Mouse (Mus musculus): Measurements from ENCODE around the gene Eipr1. TPM values are rescaled to one million over a fixed set of nuclear protein-coding genes. Genes with fewer than 3 reads are reported as not detected.
A peak's percentile ranks its signal among the peaks of the same experiment; 100 is the strongest.

The Eipr1 gene
- 60.8 and 63.6 TPM in 2 replicates for total RNA-seq (2014; rRNA removed)
- polyA plus RNA-seq (2015; fragmentation: Nextera tagmentation; extraction: Ambion mirVana): 66.6 and 78.7 TPM in 2 replicates

- Histone ChIP-seq H3K36me3 (ENCODE audit: insufficient read depth) (no peaks in the 10 kb centered on the region), H3K9me3 (ENCODE audit: low read length) (no peaks in the 10 kb centered on the region), H3K4me1 (ENCODE audit: insufficient read depth) (peaks cover 21% of the 10 kb centered on the region; the same call in 1 of the 2 replicates), H3K4me2 (ENCODE audit: low read depth) (peak within 1 kb of the TSS; percentile 87), H3K4me3 (ENCODE audit: low read depth, low read length) (peak within 1 kb of the TSS; percentile 71), H3K9ac (peak within 1 kb of the TSS; percentile 69), H3K27me3 (ENCODE audit: insufficient read depth, low read length) (no peaks in the 10 kb centered on the region), H3K27ac (ENCODE audit: low read depth, low read length) (peak within 1 kb of the TSS; percentile 54)
- ATAC-seq: peak; percentile 94
- WGBS: 4% methylated on average over 36 of the region's 36 CpGs
- DNase-seq: peak; percentile 95
- peak; percentile 25 for TF ChIP-seq CTCF (IDR thresholded peaks at IDR 0.05; ENCODE audit: low read depth)
Measured at GRCm38 (mm10) chr12:28751508-28752263, at the start of gene Eipr1. TSS of gene Eipr1 (plus strand) at chr12:28751803.

- no peak overlapping the region for H3K4me3 ChIP-seq (ENCODE audit: low read depth, low read length)
- 20% methylated on average over 12 of the region's 12 CpGs for WGBS
- H3K27ac ChIP-seq (ENCODE audit: low read depth, low read length): no peak overlapping the region
- no peaks in the 10 kb centered on the region for H3K9me3 ChIP-seq (ENCODE audit: low read length)
- H3K27me3 ChIP-seq (ENCODE audit: insufficient read depth, low read length): no peaks in the 10 kb centered on the region
- H3K9ac ChIP-seq: no peak overlapping the region
- peaks cover 18% of the 10 kb centered on the region for H3K4me1 ChIP-seq (ENCODE audit: insufficient read depth)
- H3K36me3 ChIP-seq (ENCODE audit: insufficient read depth): peaks cover 6% of the 10 kb centered on the region
- peak; percentile 28; the same call in 1 of the 2 replicates for TF ChIP-seq CTCF (IDR thresholded peaks at IDR 0.05; ENCODE audit: low read depth)
- no peak for DNase-seq
- no peak overlapping the region for H3K4me2 ChIP-seq (ENCODE audit: low read depth)
- no peak for ATAC-seq
Measured at GRCm38 (mm10) chr12:28704381-28704780, 47.2 kb upstream of the Eipr1 start.

GRCm38 (mm10) chr12:28705204-28705603 is 46.4 kb upstream of the Eipr1 start:
- Histone ChIP-seq H3K36me3 (ENCODE audit: insufficient read depth) (peaks cover 14% of the 10 kb centered on the region), H3K4me2 (ENCODE audit: low read depth) (no peak overlapping the region), H3K4me3 (ENCODE audit: low read depth, low read length) (no peak overlapping the region), H3K9ac (no peak overlapping the region), H3K4me1 (ENCODE audit: insufficient read depth) (peaks cover 14% of the 10 kb centered on the region), H3K27me3 (ENCODE audit: insufficient read depth, low read length) (no peaks in the 10 kb centered on the region), H3K9me3 (ENCODE audit: low read length) (no peaks in the 10 kb centered on the region), H3K27ac (ENCODE audit: low read depth, low read length) (no peak overlapping the region; the same call in 1 of the 2 replicates)
- TF ChIP-seq CTCF (IDR thresholded peaks at IDR 0.05; ENCODE audit: low read depth): no peak
- WGBS: 92% methylated on average over 6 of the region's 6 CpGs
- no peak for DNase-seq
- ATAC-seq: no peak

GRCm38 (mm10) chr12:28708154-28708553 is 43.4 kb upstream of the Eipr1 start:
- no peak overlapping the region for H3K4me3 ChIP-seq (ENCODE audit: low read depth, low read length)
- DNase-seq (no peak), ATAC-seq (no peak)
- no peak overlapping the region for H3K9ac ChIP-seq
- H3K4me2 ChIP-seq (ENCODE audit: low read depth): no peak overlapping the region
- peaks cover 33% of the 10 kb centered on the region for H3K36me3 ChIP-seq (ENCODE audit: insufficient read depth)
- TF ChIP-seq CTCF (IDR thresholded peaks at IDR 0.05; ENCODE audit: low read depth): no peak
- H3K9me3 ChIP-seq (ENCODE audit: low read length): no peaks in the 10 kb centered on the region
- 89% methylated on average over 4 of the region's 4 CpGs for WGBS
- no peak overlapping the region for H3K27ac ChIP-seq (ENCODE audit: low read depth, low read length)
- no peaks in the 10 kb centered on the region for H3K4me1 ChIP-seq (ENCODE audit: insufficient read depth)
- no peaks in the 10 kb centered on the region for H3K27me3 ChIP-seq (ENCODE audit: insufficient read depth, low read length)

GRCm38 (mm10) chr12:28710566-28711185 is 40.9 kb upstream of the Eipr1 start:
- Histone ChIP-seq H3K36me3 (ENCODE audit: insufficient read depth) (peaks cover 36% of the 10 kb centered on the region), H3K4me3 (ENCODE audit: low read depth, low read length) (no peak overlapping the region), H3K27ac (ENCODE audit: low read depth, low read length) (peak overlapping the region; percentile 40), H3K4me2 (ENCODE audit: low read depth) (no peak overlapping the region), H3K27me3 (ENCODE audit: insufficient read depth, low read length) (no peaks in the 10 kb centered on the region), H3K4me1 (ENCODE audit: insufficient read depth) (no peaks in the 10 kb centered on the region), H3K9me3 (ENCODE audit: low read length) (no peaks in the 10 kb centered on the region), H3K9ac (no peak overlapping the region)
- 65% methylated on average over 22 of the region's 22 CpGs for WGBS
- DNase-seq (peak; percentile 39), ATAC-seq (peak; percentile 62)
- TF ChIP-seq CTCF (IDR thresholded peaks at IDR 0.05; ENCODE audit: low read depth): no peak

- no peak overlapping the region for H3K4me3 ChIP-seq (ENCODE audit: low read depth, low read length)
- H3K4me2 ChIP-seq (ENCODE audit: low read depth): no peak overlapping the region
- H3K9me3 ChIP-seq (ENCODE audit: low read length): no peaks in the 10 kb centered on the region
- WGBS: 80% methylated on average over 24 of the region's 24 CpGs
- H3K27ac ChIP-seq (ENCODE audit: low read depth, low read length): no peak overlapping the region
- ATAC-seq (no peak), DNase-seq (no peak)
- no peaks in the 10 kb centered on the region for H3K27me3 ChIP-seq (ENCODE audit: insufficient read depth, low read length)
- H3K4me1 ChIP-seq (ENCODE audit: insufficient read depth): no peaks in the 10 kb centered on the region
- H3K9ac ChIP-seq: no peak overlapping the region
- TF ChIP-seq CTCF (IDR thresholded peaks at IDR 0.05; ENCODE audit: low read depth): no peak
- H3K36me3 ChIP-seq (ENCODE audit: insufficient read depth): peaks cover 28% of the 10 kb centered on the region
Measured at GRCm38 (mm10) chr12:28714822-28715632, 36.6 kb upstream of the Eipr1 start.
